Mouse (Mus musculus) G1E (cell line): ENCODE measurements around the gene Tarsl2.

Experiments used
- CTCF ChIP-seq: IDR thresholded peaks from 2 replicates; pipeline ENCODE4 v1.5.1; 2012; ENCODE audit warnings: low read depth, low read length, inconsistent platforms, mixed read lengths
- GATA1 ChIP-seq: IDR thresholded peaks from 2 replicates; pipeline ENCODE4 v1.6.1; 2012; ENCODE audit warnings: borderline replicate concordance, low read length, inconsistent platforms, mixed read lengths
- POLR2AphosphoS5 ChIP-seq: IDR thresholded peaks from 2 replicates; pipeline ENCODE4 v1.6.1; 2012; ENCODE audit warnings: low read depth, low read length, inconsistent platforms; ENCODE audit not compliant: insufficient replicate concordance

GRCm38 (mm10) chr7:65686664-65687063, 42.0 kb downstream of the Tarsl2 start:
- TF ChIP-seq CTCF, result no peak
- TF ChIP-seq POLR2AphosphoS5, result no peak
- TF ChIP-seq GATA1, result no peak
